Mouse (Mus musculus) myocyte (in vitro differentiated cells): ENCODE data around the gene Raf1. TPM values are rescaled to one million over a fixed set of nuclear protein-coding genes. Genes with fewer than 3 reads are reported as not detected.

Experiments used
- H3K27me3 ChIP-seq: one replicate; pipeline ENCODE4 v1.6.1; 2011; ENCODE audit not compliant: control insufficient read depth, insufficient read depth, insufficient read length
- H3K36me3 ChIP-seq: one replicate; pipeline ENCODE4 v1.6.1; 2011; ENCODE audit not compliant: control insufficient read depth, insufficient read depth
- H3K4me2 ChIP-seq: one replicate; pipeline ENCODE4 v1.6.1; 2011; ENCODE audit warnings: low read depth, control low read depth
- H3K4me3 ChIP-seq: one replicate; pipeline ENCODE4 v1.5.1; 2011; ENCODE audit warnings: mild to moderate bottlenecking, control low read depth, moderate library complexity
- H3K79me2 ChIP-seq: one replicate; pipeline ENCODE4 v1.6.1; 2011; ENCODE audit not compliant: control insufficient read depth, insufficient read depth
- H3ac ChIP-seq: one replicate; pipeline ENCODE4 v1.6.1; 2011; ENCODE audit not compliant: control insufficient read depth, insufficient read length
- CEBPB ChIP-seq: IDR thresholded peaks from 2 replicates; pipeline ENCODE4 v1.6.1; 2011; ENCODE audit warnings: mild to moderate bottlenecking, moderate library complexity; ENCODE audit not compliant: poor library complexity, insufficient read depth, severe bottlenecking
- E2F4 ChIP-seq: IDR thresholded peaks from one replicate; pipeline ENCODE4 v1.6.1; 2011; ENCODE audit warnings: mild to moderate bottlenecking, control low read depth, moderate library complexity; ENCODE audit not compliant: insufficient read depth
- MAX ChIP-seq: IDR thresholded peaks from one replicate; pipeline ENCODE4 v1.6.1; 2011; ENCODE audit warnings: low read depth, mild to moderate bottlenecking, control low read depth
- MYOD1 ChIP-seq, 3 experiments: IDR thresholded peaks; one replicate each; pipeline ENCODE4 v1.6.1; 2011; ENCODE audit warnings: control low read depth in 2 of 3, low read depth in 2 of 3, mild to moderate bottlenecking in 2 of 3, moderate library complexity in 1 of 3; ENCODE audit not compliant: insufficient read length in 2 of 3, control insufficient read depth in 1 of 3
- MYOG ChIP-seq, 3 experiments: IDR thresholded peaks; one replicate each; pipeline ENCODE4 v1.6.1; 2011; ENCODE audit warnings: control low read depth in 2 of 3, low read depth in 2 of 3, mild to moderate bottlenecking in 2 of 3; ENCODE audit not compliant: insufficient read length in 2 of 3, control insufficient read depth in 1 of 3, insufficient read depth in 1 of 3
- POLR2A ChIP-seq: IDR thresholded peaks from one replicate; pipeline ENCODE4 v1.6.1; 2011; ENCODE audit warnings: low read depth, mild to moderate bottlenecking, control low read depth, moderate library complexity; ENCODE audit not compliant: insufficient read length
- POLR2AphosphoS2 ChIP-seq: IDR thresholded peaks from one replicate; pipeline ENCODE4 v1.6.1; 2011; ENCODE audit warnings: low read depth, control low read depth; ENCODE audit not compliant: insufficient read length
- REST ChIP-seq: IDR thresholded peaks from one replicate; pipeline ENCODE4 v1.6.1; 2011; ENCODE audit warnings: mild to moderate bottlenecking, control low read depth, moderate library complexity; ENCODE audit not compliant: insufficient read depth, insufficient read length
- SRF ChIP-seq: IDR thresholded peaks from one replicate; pipeline ENCODE4 v1.6.1; 2011; ENCODE audit warnings: low read depth; ENCODE audit not compliant: control insufficient read depth, insufficient read length
- TCF12 ChIP-seq: IDR thresholded peaks from one replicate; pipeline ENCODE4 v1.6.1; 2011; ENCODE audit warnings: mild to moderate bottlenecking, control low read depth; ENCODE audit not compliant: poor library complexity, insufficient read depth, severe bottlenecking
- TCF3 ChIP-seq: IDR thresholded peaks from one replicate; pipeline ENCODE4 v1.6.1; 2011; ENCODE audit warnings: low read depth, control low read depth; ENCODE audit not compliant: insufficient read length
- USF1 ChIP-seq: IDR thresholded peaks from one replicate; pipeline ENCODE4 v1.6.1; 2011; ENCODE audit warnings: low read depth, mild to moderate bottlenecking, control low read depth, moderate library complexity
- polyA plus RNA-seq: library from polyadenylated mRNA; unstranded; fragments of >200 nt; fragmentation: generic; extraction: Trizol; gene quantifications from one replicate; pipeline ENCODE4 v1.2.1, GENCODE M21; 2012; ENCODE audit warnings: missing spikeins

Gene Raf1
- polyA plus RNA-seq, 1 experiment, result 81.2 TPM

GRCm38 (mm10) chr6:115606461-115606860, 70.0 kb downstream of the Raf1 start:
- Histone ChIP-seq H3ac (no peak overlapping the region), H3K4me2 (no peak overlapping the region), H3K27me3 (no peaks in the 10 kb centered on the region), H3K79me2 (peaks cover 13% of the 10 kb centered on the region), H3K36me3 (peaks cover 15% of the 10 kb centered on the region), H3K4me3 (no peak overlapping the region)
- TF ChIP-seq POLR2A (no peak), REST (no peak), TCF3 (no peak), USF1 (no peak), MYOG (IDR thresholded peaks at IDR 0.05; ENCODE audit: control insufficient read depth in 1 of 3, insufficient read depth in 1 of 3, insufficient read length in 2 of 3, low read depth in 2 of 3) (no peak), MYOD1 (IDR thresholded peaks at IDR 0.05; ENCODE audit: control insufficient read depth in 1 of 3, insufficient read length in 2 of 3, low read depth in 2 of 3) (no peak), SRF (no peak), TCF12 (no peak), MAX (no peak), E2F4 (no peak), CEBPB (no peak), POLR2AphosphoS2 (no peak)

GRCm38 (mm10) chr6:115601715-115602523, 74.5 kb downstream of the Raf1 start, which contains the start of gene Mkrn2:
Gene Mkrn2, plus strand, starts transcription at chr6:115601902.
- Histone ChIP-seq H3K27me3 (no peaks in the 10 kb centered on the region), H3K4me3 (peak within 1 kb of the TSS; percentile 54), H3K79me2 (peaks cover 8% of the 10 kb centered on the region), H3K4me2 (peak within 1 kb of the TSS; percentile 86), H3K36me3 (no peaks in the 10 kb centered on the region), H3ac (no peak within 1 kb of the TSS)
- TF ChIP-seq TCF3 (no peak), USF1 (no peak), POLR2A (peak; percentile 84), MAX (no peak), E2F4 (peak; percentile 57), POLR2AphosphoS2 (peak; percentile 83)

- H3K27me3 ChIP-seq, result no peaks in the 10 kb centered on the region
Observed at GRCm38 (mm10) chr6:115601322-115601714, 75.1 kb downstream of the Raf1 start.

GRCm38 (mm10) chr6:115595667-115596066, 80.8 kb downstream of the Raf1 start:
- no peak overlapping the region for H3K4me2 ChIP-seq
- TF ChIP-seq MAX (no peak), MYOG (IDR thresholded peaks at IDR 0.05; ENCODE audit: control insufficient read depth in 1 of 3, insufficient read depth in 1 of 3, insufficient read length in 2 of 3, low read depth in 2 of 3) (peak in 1 of 3 experiments; percentile 37), USF1 (no peak), TCF12 (no peak), E2F4 (no peak), TCF3 (no peak), MYOD1 (IDR thresholded peaks at IDR 0.05; ENCODE audit: control insufficient read depth in 1 of 3, insufficient read length in 2 of 3, low read depth in 2 of 3) (peak in 1 of 3 experiments; percentile 72), POLR2AphosphoS2 (no peak), SRF (no peak), REST (no peak), POLR2A (no peak), CEBPB (no peak)

More at GRCm38 (mm10) chr6:115601322-115601714, 75.1 kb downstream of the Raf1 start:
- H3K4me3 ChIP-seq, result peak overlapping the region; percentile 54
- peak overlapping the region; percentile 60 for H3K4me2 ChIP-seq
- H3K36me3 ChIP-seq, result no peaks in the 10 kb centered on the region
- no peak overlapping the region for H3ac ChIP-seq
- peaks cover 8% of the 10 kb centered on the region for H3K79me2 ChIP-seq
- TF ChIP-seq USF1 (no peak), TCF12 (no peak), MAX (no peak), REST (no peak), E2F4 (no peak), TCF3 (no peak), POLR2AphosphoS2 (no peak), CEBPB (no peak), MYOG (IDR thresholded peaks at IDR 0.05; ENCODE audit: control insufficient read depth in 1 of 3, insufficient read depth in 1 of 3, insufficient read length in 2 of 3, low read depth in 2 of 3) (no peak), SRF (no peak), MYOD1 (IDR thresholded peaks at IDR 0.05; ENCODE audit: control insufficient read depth in 1 of 3, insufficient read length in 2 of 3, low read depth in 2 of 3) (no peak), POLR2A (no peak)

More at GRCm38 (mm10) chr6:115595667-115596066, 80.8 kb downstream of the Raf1 start:
- Histone ChIP-seq H3K27me3 (no peaks in the 10 kb centered on the region), H3K4me3 (no peak overlapping the region), H3K79me2 (no peaks in the 10 kb centered on the region), H3ac (no peak overlapping the region), H3K36me3 (no peaks in the 10 kb centered on the region)
